Mouse (Mus musculus): ENCODE measurements around the gene Pja2. TPM values are rescaled to one million over a fixed set of nuclear protein-coding genes. Genes with fewer than 3 reads are reported as not detected.
"Not testable (repeated sequence)": the region's sequence is repeated elsewhere in the genome, so short reads cannot be mapped to it uniquely, and the experiment has no call there.

The Pja2 gene
- polyA plus RNA-seq, 1 experiment: 107 TPM

DNA sequence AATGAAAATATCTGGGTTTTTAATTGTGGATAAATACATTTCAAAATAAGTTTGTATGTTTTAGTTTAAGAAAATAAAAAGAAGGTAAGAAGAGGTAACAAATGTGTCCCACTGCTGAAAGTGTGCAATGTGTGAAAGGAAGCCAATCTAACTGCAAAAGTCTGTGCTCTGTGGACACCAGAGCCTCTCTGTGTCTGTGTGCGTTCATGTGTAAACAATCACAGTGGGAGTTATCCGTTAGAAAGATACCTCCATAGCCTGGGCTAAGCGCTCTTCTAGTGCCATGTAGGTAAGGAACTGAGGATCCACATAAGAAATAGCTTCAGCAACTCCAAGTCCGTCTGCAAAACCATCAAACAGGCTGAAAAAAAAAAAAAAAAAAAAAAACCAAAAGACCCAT, 42.0 kb downstream of the Pja2 start:
- 0 out of 2 replicates have a peak, but pooled peaks cover 3% of the 10 kb centered on the region for H3K4me1 ChIP-seq (ENCODE audit: control insufficient read depth, insufficient read depth, low read length)
- H3K4me3 ChIP-seq (ENCODE audit: insufficient read depth, low read length): no peak overlapping the region
- TF ChIP-seq POLR2A (IDR thresholded peaks at IDR 0.05; ENCODE audit: low read depth, low read length): no peak
- TF ChIP-seq CTCF (IDR thresholded peaks at IDR 0.05; ENCODE audit: borderline replicate concordance, insufficient read depth, low read length): no peak
- H3K27ac ChIP-seq (ENCODE audit: insufficient read depth, low read length): no peak overlapping the region

GRCm38 (mm10) chr17:64288000-64288399, 43.7 kb downstream of the Pja2 start:
- H3K4me3 ChIP-seq (ENCODE audit: insufficient read depth, low read length): no peak overlapping the region
- H3K27ac ChIP-seq (ENCODE audit: insufficient read depth, low read length): no peak overlapping the region
- 0 out of 2 replicates have a peak, but pooled peaks cover 3% of the 10 kb centered on the region for H3K4me1 ChIP-seq (ENCODE audit: control insufficient read depth, insufficient read depth, low read length)
- TF ChIP-seq POLR2A (IDR thresholded peaks at IDR 0.05; ENCODE audit: low read depth, low read length) (no peak), CTCF (IDR thresholded peaks at IDR 0.05; ENCODE audit: borderline replicate concordance, insufficient read depth, low read length) (no peak)

DNA sequence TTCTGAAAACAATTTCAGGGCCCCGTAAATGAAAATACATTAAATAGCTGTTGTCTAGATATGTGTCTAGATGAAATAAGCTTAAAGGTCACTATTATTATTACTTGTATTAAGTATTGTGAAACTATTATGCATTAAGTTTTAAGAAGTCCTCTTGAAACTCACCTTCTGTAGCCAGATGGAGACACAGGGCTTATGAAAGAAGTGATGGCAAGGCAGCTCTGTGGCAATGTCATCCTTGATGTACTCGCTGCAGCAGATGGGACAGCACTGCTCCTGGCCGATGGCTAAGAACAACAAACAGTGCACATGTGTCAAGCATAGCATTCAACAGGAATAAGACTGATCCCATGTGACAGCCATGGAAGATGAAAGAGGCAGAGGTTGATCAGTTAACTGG, 44.9 kb downstream of the Pja2 start:
- Histone ChIP-seq H3K4me3 (ENCODE audit: insufficient read depth, low read length) (no peak overlapping the region), H3K4me1 (ENCODE audit: control insufficient read depth, insufficient read depth, low read length) (0 out of 2 replicates have a peak, but pooled peaks cover 3% of the 10 kb centered on the region), H3K27ac (ENCODE audit: insufficient read depth, low read length) (no peak overlapping the region)
- TF ChIP-seq POLR2A (IDR thresholded peaks at IDR 0.05; ENCODE audit: low read depth, low read length) (no peak), CTCF (IDR thresholded peaks at IDR 0.05; ENCODE audit: borderline replicate concordance, insufficient read depth, low read length) (no peak)

DNA sequence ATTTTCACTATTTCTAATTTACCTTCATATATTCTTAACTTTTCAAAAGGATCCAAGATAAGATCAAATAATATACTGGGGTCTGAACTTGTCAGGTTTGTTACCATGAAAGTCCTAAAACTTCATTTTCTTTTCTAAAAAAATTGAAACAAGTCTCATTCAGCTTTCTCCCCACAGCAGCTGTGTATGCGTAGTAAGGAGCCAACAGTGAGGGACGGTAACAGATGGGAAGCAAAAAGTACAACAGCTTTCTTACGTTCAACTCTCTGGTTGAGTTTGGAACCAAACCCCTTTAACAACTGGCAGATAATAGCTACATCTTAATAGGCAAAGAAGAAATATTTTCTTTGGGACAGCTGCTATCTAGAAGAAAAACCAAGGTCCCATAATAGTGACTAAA, 50.3 kb downstream of the Pja2 start:
- H3K4me1 ChIP-seq (ENCODE audit: control insufficient read depth, insufficient read depth, low read length); H3K4me3 ChIP-seq (ENCODE audit: insufficient read depth, low read length); H3K27ac ChIP-seq (ENCODE audit: insufficient read depth, low read length): not testable (repeated sequence)

DNA sequence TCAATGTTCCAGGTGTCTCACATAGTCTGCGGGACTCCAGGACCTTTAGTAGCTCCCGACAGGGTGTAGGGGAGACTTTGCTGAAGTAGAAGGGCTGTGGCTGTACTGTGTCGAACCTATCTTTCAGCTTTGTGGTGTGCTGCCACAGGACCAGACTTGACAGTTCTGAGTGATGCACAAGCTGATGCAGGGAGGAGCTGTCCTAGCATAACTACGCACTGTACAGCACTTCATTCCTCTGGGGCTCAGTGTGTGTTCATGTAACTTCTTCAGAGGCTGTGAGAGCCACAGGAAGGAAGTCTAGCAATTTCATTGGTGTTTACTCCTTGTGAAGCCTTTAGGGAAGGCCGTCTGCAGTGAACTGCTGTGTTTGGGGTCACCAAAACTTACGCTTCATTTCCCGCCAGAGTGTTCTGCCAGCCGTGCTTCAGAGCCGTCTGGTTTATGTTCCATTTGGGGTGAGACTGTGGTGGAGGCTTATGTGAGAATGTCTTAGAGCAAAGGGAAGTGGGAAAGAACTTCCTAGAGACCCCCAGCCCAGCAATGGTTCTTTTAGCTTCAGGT, 54.0 kb downstream of the Pja2 start:
- H3K27ac ChIP-seq (ENCODE audit: insufficient read depth, low read length): no peak overlapping the region
- H3K4me1 ChIP-seq (ENCODE audit: control insufficient read depth, insufficient read depth, low read length): no peaks in the 10 kb centered on the region
- H3K4me3 ChIP-seq (ENCODE audit: insufficient read depth, low read length): no peak overlapping the region
- no peak for TF ChIP-seq POLR2A (IDR thresholded peaks at IDR 0.05; ENCODE audit: low read depth, low read length)
- TF ChIP-seq CTCF (IDR thresholded peaks at IDR 0.05; ENCODE audit: borderline replicate concordance, insufficient read depth, low read length): no peak

GRCm38 (mm10) chr17:64276666-64277065, 55.0 kb downstream of the Pja2 start:
- Histone ChIP-seq H3K27ac (ENCODE audit: insufficient read depth, low read length) (no peak overlapping the region), H3K4me1 (ENCODE audit: control insufficient read depth, insufficient read depth, low read length) (no peaks in the 10 kb centered on the region), H3K4me3 (ENCODE audit: insufficient read depth, low read length) (no peak overlapping the region)
- TF ChIP-seq CTCF (IDR thresholded peaks at IDR 0.05; ENCODE audit: borderline replicate concordance, insufficient read depth, low read length): no peak
- TF ChIP-seq POLR2A (IDR thresholded peaks at IDR 0.05; ENCODE audit: low read depth, low read length): no peak

- Histone ChIP-seq H3K27ac (ENCODE audit: insufficient read depth, low read length) (no peak overlapping the region), H3K4me3 (ENCODE audit: insufficient read depth, low read length) (no peak overlapping the region), H3K4me1 (ENCODE audit: control insufficient read depth, insufficient read depth, low read length) (no peaks in the 10 kb centered on the region)
- no peak for TF ChIP-seq CTCF (IDR thresholded peaks at IDR 0.05; ENCODE audit: borderline replicate concordance, insufficient read depth, low read length)
- no peak for TF ChIP-seq POLR2A (IDR thresholded peaks at IDR 0.05; ENCODE audit: low read depth, low read length)
These were observed 56.5 kb downstream of the Pja2 start for GRCm38 (mm10) chr17:64275188-64275587.

- H3K4me1 ChIP-seq (ENCODE audit: control insufficient read depth, insufficient read depth, low read length): no peaks in the 10 kb centered on the region
- TF ChIP-seq POLR2A (IDR thresholded peaks at IDR 0.05; ENCODE audit: low read depth, low read length) (no peak), CTCF (IDR thresholded peaks at IDR 0.05; ENCODE audit: borderline replicate concordance, insufficient read depth, low read length) (no peak)
- H3K27ac ChIP-seq (ENCODE audit: insufficient read depth, low read length): no peak overlapping the region
- no peak overlapping the region for H3K4me3 ChIP-seq (ENCODE audit: insufficient read depth, low read length)
These were observed 57.2 kb downstream of the Pja2 start for GRCm38 (mm10) chr17:64274341-64275105.

- Histone ChIP-seq H3K27ac (ENCODE audit: insufficient read depth, low read length) (no peak overlapping the region), H3K4me1 (ENCODE audit: control insufficient read depth, insufficient read depth, low read length) (no peaks in the 10 kb centered on the region)
- no peak for TF ChIP-seq POLR2A (IDR thresholded peaks at IDR 0.05; ENCODE audit: low read depth, low read length)
- TF ChIP-seq CTCF (IDR thresholded peaks at IDR 0.05; ENCODE audit: borderline replicate concordance, insufficient read depth, low read length): no peak
These were observed 71.1 kb downstream of the Pja2 start for GRCm38 (mm10) chr17:64260571-64260970.

DNA sequence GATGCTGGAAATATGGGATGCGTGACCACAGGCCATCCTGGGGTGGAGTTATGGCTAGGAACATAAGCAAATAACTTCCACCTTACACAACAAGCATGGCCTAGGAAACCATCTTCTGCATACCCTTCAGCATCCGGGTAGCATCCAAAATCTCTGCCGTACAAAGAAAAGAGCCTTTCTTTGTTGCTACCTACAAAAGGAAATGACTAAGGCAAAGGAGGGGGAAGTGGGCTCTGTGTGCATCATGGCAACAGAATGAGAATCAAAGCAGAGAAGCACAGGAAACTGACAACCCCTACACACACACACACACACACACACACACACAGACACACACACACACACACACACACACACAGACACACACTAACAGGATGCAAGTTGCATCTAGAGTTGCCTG, 83.5 kb downstream of the Pja2 start:
- Histone ChIP-seq H3K27ac (ENCODE audit: insufficient read depth, low read length) (no peak overlapping the region; the same call in 1 of the 2 replicates), H3K4me3 (ENCODE audit: insufficient read depth, low read length) (no peak overlapping the region), H3K4me1 (ENCODE audit: control insufficient read depth, insufficient read depth, low read length) (peaks cover 9% of the 10 kb centered on the region)
- TF ChIP-seq CTCF (IDR thresholded peaks at IDR 0.05; ENCODE audit: borderline replicate concordance, insufficient read depth, low read length) (no peak), POLR2A (IDR thresholded peaks at IDR 0.05; ENCODE audit: low read depth, low read length) (no peak)

More at GRCm38 (mm10) chr17:64260571-64260970, 71.1 kb downstream of the Pja2 start:
- H3K4me3 ChIP-seq (ENCODE audit: insufficient read depth, low read length): no peak overlapping the region

Data from embryonic fibroblast, embryonic 13.5 days (primary cell).